Mouse (Mus musculus) layer of hippocampus, postnatal 25 days (tissue): ENCODE measurements around the gene Phlpp1. TPM values are rescaled to one million over a fixed set of nuclear protein-coding genes. Genes with fewer than 3 reads are reported as not detected.

Source experiments
- total RNA-seq, 2 experiments: library from RNA; stranded (reverse); gene quantifications; 2 replicates each; pipeline ENCODE4 v1.2.3; 2021

The Phlpp1 gene
- total RNA-seq, 2 experiments from 2014 or later, result 78.6 to 80.8 TPM

Other genes starting within 250 kb of the Phlpp1 start
- 10 to 100 TPM; 18.5 to 22.2 TPM for gene Zcchc2, start 181.3 kb upstream of the Phlpp1 start, total RNA-seq